Mouse (Mus musculus) CH12.LX (cell line): ENCODE data around the gene Rap1b. TPM values are rescaled to one million over a fixed set of nuclear protein-coding genes. Genes with fewer than 3 reads are reported as not detected.

Experiments
- DNase-seq: peaks from one replicate; pipeline ENCODE4 v3.0.0-alpha.2; 2013; ENCODE audit errors: extremely low read depth
- H3K27ac ChIP-seq: 2 replicates; pipeline ENCODE4 v1.5.1; 2012; ENCODE audit warnings: low read depth, mild to moderate bottlenecking, control low read depth, moderate library complexity; ENCODE audit not compliant: insufficient read depth
- H3K27me3 ChIP-seq: replicated peaks from 2 replicates; pipeline ENCODE3; 2012; ENCODE audit warnings: inconsistent platforms
- H3K36me3 ChIP-seq, 2 experiments: replicated peaks in 1 of 2; 2 replicates each; pipeline versions ENCODE3 to v1.6.1; 2012; ENCODE audit warnings: inconsistent platforms in 1 of 2, low read length in 1 of 2, mild to moderate bottlenecking in 1 of 2, mixed read lengths in 1 of 2, moderate library complexity in 1 of 2; ENCODE audit not compliant: control insufficient read depth in 1 of 2, insufficient read depth in 1 of 2
- H3K4me1 ChIP-seq, 2 experiments: 2 replicates each; pipeline ENCODE4 v1.6.1; 2012; ENCODE audit warnings: inconsistent platforms in 1 of 2, moderate library complexity in 1 of 2; ENCODE audit not compliant: insufficient read depth in 2 of 2, control insufficient read depth in 1 of 2
- H3K4me2 ChIP-seq: 2 replicates; pipeline ENCODE4 v1.6.1; 2012; ENCODE audit warnings: low read depth, mild to moderate bottlenecking, control low read depth; ENCODE audit not compliant: poor library complexity, insufficient read depth, severe bottlenecking
- H3K4me3 ChIP-seq, 3 experiments: fragments of 150-350 bp in 1 of 3; sonication (generic) in 1 of 3; replicated peaks in 1 of 3; 2 replicates each; pipeline versions ENCODE3 to v1.5.1; 2011 to 2012; ENCODE audit warnings: low read depth in 2 of 3, low read length in 2 of 3, mild to moderate bottlenecking in 2 of 3, moderate library complexity in 2 of 3, control low read depth in 1 of 3, improper control_type of control experiment in 1 of 3, inconsistent platforms in 1 of 3, mixed read lengths in 1 of 3; ENCODE audit not compliant: poor library complexity in 1 of 3
- H3K79me2 ChIP-seq: replicated peaks from 2 replicates; pipeline ENCODE4 v1.6.1; 2012; ENCODE audit warnings: mild to moderate bottlenecking, moderate library complexity; ENCODE audit not compliant: control insufficient read depth, poor library complexity, insufficient read depth, severe bottlenecking; ENCODE audit errors: extremely low read depth
- H3K9ac ChIP-seq: 2 replicates; pipeline ENCODE4 v1.6.1; 2012; ENCODE audit warnings: low read depth, mild to moderate bottlenecking, control low read depth, moderate library complexity; ENCODE audit not compliant: insufficient read depth
- H3K9me3 ChIP-seq: replicated peaks from 2 replicates; pipeline ENCODE3; 2012; ENCODE audit warnings: low read length, inconsistent platforms, mixed read lengths
- BHLHE40 ChIP-seq: IDR thresholded peaks from 2 replicates; pipeline ENCODE4 v1.6.1; 2011; ENCODE audit warnings: mild to moderate bottlenecking, low read depth, low read length, improper control_type of control experiment
- CHD2 ChIP-seq: IDR thresholded peaks from 2 replicates; pipeline ENCODE4 v1.6.1; 2011; ENCODE audit warnings: low read length, improper control_type of control experiment
- CTCF ChIP-seq, 2 experiments: IDR thresholded peaks in 1 of 2; conservative IDR thresholded peaks in 1 of 2; 2 replicates each; pipeline ENCODE4 v1.5.1; 2011 to 2012; ENCODE audit warnings: low read depth in 2 of 2, low read length in 2 of 2, improper control_type of control experiment in 1 of 2, inconsistent platforms in 1 of 2, mild to moderate bottlenecking in 1 of 2, moderate library complexity in 1 of 2
- E2F4 ChIP-seq: IDR thresholded peaks from 2 replicates; pipeline ENCODE4 v1.6.1; 2011; ENCODE audit warnings: low read depth, low read length, improper control_type of control experiment; ENCODE audit not compliant: insufficient replicate concordance
- EP300 ChIP-seq: IDR thresholded peaks from 2 replicates; pipeline ENCODE4 v1.6.1; 2011; ENCODE audit warnings: low read length, improper control_type of control experiment
- GABPA ChIP-seq: IDR thresholded peaks from 2 replicates; pipeline ENCODE4 v1.6.1; 2012; ENCODE audit warnings: low read depth, low read length, improper control_type of control experiment, inconsistent platforms; ENCODE audit not compliant: insufficient replicate concordance
- IRF4 ChIP-seq: IDR thresholded peaks from 2 replicates; pipeline ENCODE4 v1.6.1; 2014; ENCODE audit warnings: low read depth, mild to moderate bottlenecking, inconsistent platforms, low read length, improper control_type of control experiment
- MAX ChIP-seq: IDR thresholded peaks from 2 replicates; pipeline ENCODE4 v1.6.1; 2011; ENCODE audit warnings: low read length, improper control_type of control experiment
- MXI1 ChIP-seq: IDR thresholded peaks from 2 replicates; pipeline ENCODE4 v1.6.1; 2011; ENCODE audit warnings: mild to moderate bottlenecking, low read depth, low read length, improper control_type of control experiment
- MYC ChIP-seq: IDR thresholded peaks from 2 replicates; pipeline ENCODE4 v1.6.1; 2011; ENCODE audit warnings: low read depth, mild to moderate bottlenecking, improper control_type of control experiment, low read length
- POLR2A ChIP-seq: IDR thresholded peaks from 2 replicates; pipeline ENCODE4 v1.6.1; 2011; ENCODE audit warnings: low read depth, mild to moderate bottlenecking, improper control_type of control experiment, low read length
- RAD21 ChIP-seq: IDR thresholded peaks from 2 replicates; pipeline ENCODE4 v1.6.1; 2011; ENCODE audit warnings: low read depth, mild to moderate bottlenecking, low read length, improper control_type of control experiment, moderate library complexity
- RCOR1 ChIP-seq: conservative IDR thresholded peaks from 2 replicates; pipeline ENCODE4 v1.6.1; 2012; ENCODE audit warnings: low read depth, mild to moderate bottlenecking, inconsistent platforms, low read length, improper control_type of control experiment
- SMC3 ChIP-seq: IDR thresholded peaks from 2 replicates; pipeline ENCODE4 v1.6.1; 2011; ENCODE audit warnings: low read depth, low read length, improper control_type of control experiment
- TBP ChIP-seq: conservative IDR thresholded peaks from 2 replicates; pipeline ENCODE4 v1.6.1; 2011; ENCODE audit warnings: low read depth, low read length, improper control_type of control experiment
- TCF12 ChIP-seq: IDR thresholded peaks from 2 replicates; pipeline ENCODE4 v1.6.1; 2014; ENCODE audit warnings: low read depth, mild to moderate bottlenecking, inconsistent platforms, low read length, improper control_type of control experiment
- USF1 ChIP-seq: IDR thresholded peaks from 2 replicates; pipeline ENCODE4 v1.6.1; 2014; ENCODE audit warnings: low read depth, mild to moderate bottlenecking, inconsistent platforms, low read length, improper control_type of control experiment
- dilution Hi-C: fragments of 300-500 bp; cut with MboI; formaldehyde crosslinking; loops from 2 replicates; pipeline ENCODE4 v1.14.3; 2020; ENCODE audit warnings: low sequenced_read_pairs; ENCODE audit not compliant: extremely low pct_unique_long_range_greater_than_20kb, extremely low pct_ligation_motif_present
- in situ Hi-C: fragments of 300-500 bp; cut with MboI; formaldehyde crosslinking; loops from 3 replicates; pipeline ENCODE4 v1.14.3; 2019; ENCODE audit warnings: low sequenced_read_pairs, low pct_ligation_motif_present, low pct_unique_long_range_greater_than_20kb, mixed read lengths
- polyA plus RNA-seq: library from polyadenylated mRNA; unstranded; fragments of >175 nt; gene quantifications from 2 replicates; pipeline ENCODE4 v1.2.1, GENCODE M21; 2012; ENCODE audit warnings: low read depth; ENCODE audit not compliant: insufficient read length
- total RNA-seq, 2 experiments: library from RNA; depleted of rRNA; stranded (reverse); fragments of 300-350 nt in 1 of 2; fragments of >200 nt in 1 of 2; gene quantifications; 2 replicates each; pipeline ENCODE4 v1.2.3; 2012 to 2014

Rap1b gene
- total and polyA plus RNA-seq, 3 experiments: 37.0 to 214 (median 205) TPM

- Histone ChIP-seq H3K27ac (no peak overlapping the region), H3K79me2 (peaks cover 89% of the 10 kb centered on the region), H3K9me3 (no peaks in the 10 kb centered on the region), H3K4me2 (peak overlapping the region; percentile 21; the same call in 1 of the 2 replicates), H3K4me3 (no peak overlapping the region), H3K27me3 (no peaks in the 10 kb centered on the region), H3K4me1 (peaks cover 13 to 67% of the 10 kb centered on the region in 2 experiments), H3K36me3 (peaks cover 0 to 22% of the 10 kb centered on the region in 2 experiments), H3K9ac (no peak overlapping the region)
- dilution Hi-C loops: no loop called here
- TF ChIP-seq MAX: no peak
- TF ChIP-seq SMC3: no peak
- DNase-seq: no peak
- in situ Hi-C loops: loop anchor here (25.0 kb wide), 1 partner anchor 272 kb away; no protein-coding TSS in a partner anchor
Observed at GRCm38 (mm10) chr10:117840431-117840995, 5.3 kb downstream of the Rap1b start.

DNA sequence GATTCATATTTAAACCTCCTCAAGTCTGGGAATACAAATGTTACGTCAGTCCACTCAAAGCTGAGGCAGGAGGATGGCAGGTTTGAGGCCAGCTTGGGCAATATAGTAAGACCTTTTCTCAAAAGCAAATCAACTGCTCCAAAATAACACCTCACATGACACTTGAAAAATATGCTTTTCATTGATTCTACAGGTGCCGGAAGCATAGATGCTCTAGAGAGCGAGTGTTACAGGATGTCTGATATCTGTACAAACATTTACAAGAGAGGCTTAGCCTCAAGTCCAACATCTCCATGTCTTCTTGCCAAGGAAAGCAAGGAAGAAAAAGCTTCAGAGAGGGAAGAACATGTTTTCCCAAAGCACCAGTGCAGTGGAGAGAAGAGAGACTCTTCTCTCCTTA, 6.1 kb downstream of the Rap1b start:
- H3K79me2 ChIP-seq: peaks cover 87% of the 10 kb centered on the region
- no peaks in the 10 kb centered on the region for H3K9me3 ChIP-seq
- H3K27me3 ChIP-seq: no peaks in the 10 kb centered on the region
- H3K4me1 ChIP-seq: peaks cover 13 to 74% of the 10 kb centered on the region in 2 experiments
- dilution Hi-C loops: no loop called here
- H3K4me2 ChIP-seq: no peak overlapping the region
- in situ Hi-C loops: loop anchor here (25.0 kb wide), 1 partner anchor 273 kb away; no protein-coding TSS in a partner anchor
- TF ChIP-seq EP300 (no peak), USF1 (no peak), CTCF (conservative IDR thresholded peaks at IDR 0.05 in 1 of 2, IDR thresholded peaks at IDR 0.05 in 1 of 2; ENCODE audit: low read depth in 2 of 2, low read length in 2 of 2) (no peak), MXI1 (no peak), GABPA (no peak), TBP (no peak), RCOR1 (no peak), TCF12 (no peak), CHD2 (no peak), RAD21 (no peak), POLR2A (no peak), IRF4 (no peak), BHLHE40 (no peak), MYC (no peak), E2F4 (no peak)
- TF ChIP-seq, all 38 proteins: peak for 0
- DNase-seq: no peak
- Histone ChIP-seq H3K36me3 (peaks cover 0 to 27% of the 10 kb centered on the region in 2 experiments), H3K27ac (no peak overlapping the region), H3K4me3 (no peak overlapping the region), H3K9ac (no peak overlapping the region)
